Mouse (Mus musculus) lung, adult 2 months (tissue): ENCODE measurements around the gene Zkscan1. TPM values are rescaled to one million over a fixed set of nuclear protein-coding genes. Genes with fewer than 3 reads are reported as not detected.
"Not testable (repeated sequence)": the region's sequence is repeated elsewhere in the genome, so short reads cannot be mapped to it uniquely, and the experiment has no call there.

ENCODE experiments used
- DNase-seq: peaks from one replicate; pipeline ENCODE4 v3.0.0; 2022
- H3K4me1 ChIP-seq: fragments of 200-500 bp; 2 replicates; pipeline ENCODE4 v1.6.1; 2011; ENCODE audit warnings: low read length; ENCODE audit not compliant: control insufficient read depth, insufficient read depth
- H3K4me3 ChIP-seq: fragments of 200-500 bp; replicated peaks from 2 replicates; pipeline ENCODE3; 2011; ENCODE audit warnings: low read depth, mild to moderate bottlenecking, control low read depth, low read length; ENCODE audit errors: extremely low read depth
- CTCF ChIP-seq: fragments of 200-500 bp; IDR thresholded peaks from 2 replicates; pipeline ENCODE4 v1.5.1; 2011; ENCODE audit warnings: mild to moderate bottlenecking, low read length, control low read depth; ENCODE audit not compliant: insufficient read depth
- POLR2A ChIP-seq: fragments of 200-500 bp; IDR thresholded peaks from 2 replicates; pipeline ENCODE4 v1.6.1; 2011; ENCODE audit warnings: low read depth, mild to moderate bottlenecking, control low read depth, low read length, borderline replicate concordance; ENCODE audit errors: extremely low read depth
- WGBS: fragments of 180-500 bp; shearing (Covaris S2); methylation state at CpG from one replicate; pipeline ENCODE4 v1.1.7; 2018; 5-methylcytosine and 5-hydroxymethylcytosine counted together
- polyA plus RNA-seq: library from polyadenylated mRNA; depleted of rRNA; stranded (reverse); fragments of >200 nt; gene quantifications from 2 replicates; pipeline ENCODE4 v1.2.3, GENCODE M21; 2012

The Zkscan1 gene
- polyA plus RNA-seq, 1 experiment = 5.9 TPM

- WGBS = 63% methylated on average over 3 of the region's 3 CpGs
- H3K4me1 ChIP-seq = peaks cover 10% of the 10 kb centered on the region
These were observed 2.0 kb downstream of the Zkscan1 start for GRCm38 (mm10) chr5:138086842-138087241.

GRCm38 (mm10) chr5:138088366-138088765 lies 3.5 kb downstream of the Zkscan1 start:
- no peak for DNase-seq

More at GRCm38 (mm10) chr5:138086842-138087241, 2.0 kb downstream of the Zkscan1 start:
- no peak for DNase-seq
- TF ChIP-seq CTCF = no peak
- no peak for TF ChIP-seq POLR2A
- H3K4me3 ChIP-seq = no peak overlapping the region

GRCm38 (mm10) chr5:138089108-138089551 lies 4.2 kb downstream of the Zkscan1 start:
- no peak for DNase-seq
- TF ChIP-seq CTCF = no peak
- no peak for TF ChIP-seq POLR2A
- Histone ChIP-seq H3K4me1 (peaks cover 10% of the 10 kb centered on the region), H3K4me3 (no peak overlapping the region)
- WGBS = 71% methylated on average over 6 of the region's 6 CpGs

More at GRCm38 (mm10) chr5:138088366-138088765, 3.5 kb downstream of the Zkscan1 start:
- Histone ChIP-seq H3K4me1 (peaks cover 10% of the 10 kb centered on the region), H3K4me3 (no peak overlapping the region)
- TF ChIP-seq CTCF (no peak), POLR2A (no peak)
- 55% methylated on average over 3 of the region's 3 CpGs for WGBS

GRCm38 (mm10) chr5:138090271-138090670 lies 5.4 kb downstream of the Zkscan1 start:
- H3K4me1 ChIP-seq = peaks cover 10% of the 10 kb centered on the region
- H3K4me3 ChIP-seq = no peak overlapping the region
- 69% methylated on average over 3 of the region's 3 CpGs for WGBS
- no peak for DNase-seq
- TF ChIP-seq CTCF = peak; percentile 56
- no peak for TF ChIP-seq POLR2A

GRCm38 (mm10) chr5:138090737-138091136 lies 5.9 kb downstream of the Zkscan1 start:
- WGBS = 94% methylated on average over 5 of the region's 5 CpGs
- H3K4me3 ChIP-seq = no peak overlapping the region
- no peak for TF ChIP-seq POLR2A
- no peak for TF ChIP-seq CTCF
- H3K4me1 ChIP-seq = peaks cover 7% of the 10 kb centered on the region
- no peak for DNase-seq

- WGBS = 92% methylated on average over 4 of the region's 4 CpGs
- peaks cover 2% of the 10 kb centered on the region; the same call in 1 of the 2 replicates for H3K4me1 ChIP-seq
- no peak for DNase-seq
- H3K4me3 ChIP-seq = no peak overlapping the region
- TF ChIP-seq CTCF = no peak
- no peak for TF ChIP-seq POLR2A
These were observed 7.9 kb downstream of the Zkscan1 start for GRCm38 (mm10) chr5:138092771-138093170.

- no peak for DNase-seq
- WGBS = 81% methylated on average over 6 of the region's 6 CpGs
- no peak overlapping the region for H3K4me3 ChIP-seq
These were observed 9.6 kb downstream of the Zkscan1 start for GRCm38 (mm10) chr5:138094474-138094873.

GRCm38 (mm10) chr5:138104976-138105375 lies 20.1 kb downstream of the Zkscan1 start:
- Histone ChIP-seq H3K4me3 (no peak overlapping the region), H3K4me1 (no peaks in the 10 kb centered on the region)
- TF ChIP-seq POLR2A = no peak
- TF ChIP-seq CTCF = no peak
- WGBS = 53% methylated on average over 2 of the region's 2 CpGs
- DNase-seq = no peak

More at GRCm38 (mm10) chr5:138094474-138094873, 9.6 kb downstream of the Zkscan1 start:
- no peaks in the 10 kb centered on the region for H3K4me1 ChIP-seq
- TF ChIP-seq POLR2A (no peak), CTCF (no peak)

- WGBS = 47% methylated on average over 3 of the region's 3 CpGs
- TF ChIP-seq CTCF (no peak), POLR2A (no peak)
- Histone ChIP-seq H3K4me1 (no peaks in the 10 kb centered on the region), H3K4me3 (no peak overlapping the region)
- DNase-seq = no peak
These were observed 22.2 kb downstream of the Zkscan1 start for GRCm38 (mm10) chr5:138107130-138107529.

- H3K4me1 ChIP-seq, DNase-seq, H3K4me3 ChIP-seq: not testable (repeated sequence)
- WGBS = 50% methylated on average over 4 of the region's 4 CpGs
These were observed 25.0 kb downstream of the Zkscan1 start for GRCm38 (mm10) chr5:138109847-138110396.
